8 mouse cellular contexts compared by ENCODE assay signal in genomic region chr19:24225305-24225696, GRCm38 (mm10). TPM values are rescaled to one million over a fixed set of nuclear protein-coding genes. Genes with fewer than 3 reads are reported as not detected.
DNase-seq lines count a peak whose midpoint lies in the region; ATAC-seq and TF ChIP-seq lines count a peak whose summit lies in the region.

No protein-coding gene starts in this region.

- peak overlapping the region; percentile 60 to 91 (median 74) for H3K4me3 ChIP-seq in CH12.LX (replicated peaks in 1 of 3; ENCODE audit: low read depth in 2 of 3, low read length in 2 of 3, poor library complexity in 1 of 3)
- H3K4me3 ChIP-seq in intestine, embryonic 16.5 days (ENCODE audit: low read length) = peak overlapping the region; percentile 72
- H3K4me3 ChIP-seq in liver, postnatal 0 days (ENCODE audit: low read depth, low read length) = peak overlapping the region; percentile 64

- H3K27me3 ChIP-seq in CH12.LX (replicated peaks) = no peaks in the 10 kb centered on the region
- H3K27me3 ChIP-seq in intestine, embryonic 16.5 days (replicated peaks; ENCODE audit: control insufficient read depth, insufficient read depth, low read length) = peaks cover 5% of the 10 kb centered on the region; the same call in 1 of the 2 replicates
- peaks cover 14% of the 10 kb centered on the region for H3K27me3 ChIP-seq in liver, postnatal 0 days (ENCODE audit: insufficient read depth, low read length)

- dilution Hi-C loops in CH12.LX (cut with MboI; ENCODE audit: extremely low pct_ligation_motif_present, extremely low pct_unique_long_range_greater_than_20kb, low sequenced_read_pairs) = no loop called here

- TF ChIP-seq CTCF in CH12.LX (conservative IDR thresholded peaks at IDR 0.05 in 1 of 2, IDR thresholded peaks at IDR 0.05 in 1 of 2; ENCODE audit: low read depth in 2 of 2, low read length in 2 of 2) = no peak
- TF ChIP-seq CTCF in liver, postnatal 0 days (IDR thresholded peaks at IDR 0.05; ENCODE audit: low read depth) = no peak

- H3K36me3 ChIP-seq in CH12.LX (replicated peaks in 1 of 2; ENCODE audit: control insufficient read depth in 1 of 2, insufficient read depth in 1 of 2, low read length in 1 of 2) = no peaks in the 10 kb centered on the region
- no peaks in the 10 kb centered on the region for H3K36me3 ChIP-seq in intestine, embryonic 16.5 days (ENCODE audit: control insufficient read depth, insufficient read depth, low read length)
- no peaks in the 10 kb centered on the region for H3K36me3 ChIP-seq in liver, postnatal 0 days (replicated peaks; ENCODE audit: insufficient read depth, low read length)

- H3K4me2 ChIP-seq in CH12.LX (ENCODE audit: insufficient read depth, low read depth, poor library complexity, severe bottlenecking) = peak overlapping the region; percentile 40
- peak overlapping the region; percentile 68 for H3K4me2 ChIP-seq in intestine, embryonic 16.5 days (ENCODE audit: low read depth, low read length)
- peak overlapping the region; percentile 74 for H3K4me2 ChIP-seq in liver, postnatal 0 days (ENCODE audit: low read depth, low read length)

- no peak for TF ChIP-seq EP300 in CH12.LX (IDR thresholded peaks at IDR 0.05; ENCODE audit: low read length)
- TF ChIP-seq EP300 in liver, postnatal 0 days (IDR thresholded peaks at IDR 0.05; ENCODE audit: low read depth) = 0 out of 2 replicates have a peak, but pooled peaks have one; percentile 5

- DNase-seq in CH12.LX (ENCODE audit: extremely low read depth) = peak; percentile 88
- DNase-seq in adrenal gland, postnatal 25 days = peak; percentile 50
- peak; percentile 36 for DNase-seq in liver, postnatal 0 days
- DNase-seq in layer of hippocampus, adult 9-10 months (ENCODE audit: low spot score) = no peak
- DNase-seq in right cerebral cortex, postnatal 25 days = no peak

- peak; percentile 60 for ATAC-seq in granulocyte monocyte progenitor cell, adult 5-6 weeks (replicated peaks; ENCODE audit: poor library complexity, severe bottlenecking)
- peak; percentile 89 for ATAC-seq in intestine, embryonic 16.5 days
- ATAC-seq in liver, postnatal 0 days = peak; percentile 70
- ATAC-seq in neutrophil, adult 5-6 weeks (ENCODE audit: extremely low read depth, insufficient number of reproducible peaks, low FRiP score, poor library complexity, severe bottlenecking) = 0 out of 2 replicates have a peak, but pooled peaks have one; percentile 19

- peak; percentile 62 for TF ChIP-seq POLR2A in CH12.LX (IDR thresholded peaks at IDR 0.05; ENCODE audit: low read depth, low read length)

- TF ChIP-seq RAD21 in CH12.LX (IDR thresholded peaks at IDR 0.05; ENCODE audit: low read depth, low read length) = no peak

- H3K4me1 ChIP-seq in CH12.LX (ENCODE audit: control insufficient read depth in 1 of 2, insufficient read depth in 2 of 2) = peaks cover 5 to 26% of the 10 kb centered on the region in 2 experiments
- H3K4me1 ChIP-seq in intestine, embryonic 16.5 days (ENCODE audit: control insufficient read depth, insufficient read depth, low read length) = no peaks in the 10 kb centered on the region
- H3K4me1 ChIP-seq in liver, postnatal 0 days (ENCODE audit: insufficient read depth) = peaks cover 3% of the 10 kb centered on the region; the same call in 1 of the 2 replicates

- H3K9ac ChIP-seq in CH12.LX (ENCODE audit: insufficient read depth, low read depth) = peak overlapping the region; percentile 64
- peak overlapping the region; percentile 53; the same call in 1 of the 2 replicates for H3K9ac ChIP-seq in intestine, embryonic 16.5 days (ENCODE audit: low read depth, low read length)
- peak overlapping the region; percentile 71; the same call in 1 of the 2 replicates for H3K9ac ChIP-seq in liver, postnatal 0 days (replicated peaks)

- H3K79me2 ChIP-seq in CH12.LX (replicated peaks; ENCODE audit: control insufficient read depth, extremely low read depth, insufficient read depth, poor library complexity, severe bottlenecking) = 0 out of 2 replicates have a peak, but pooled peaks cover 4% of the 10 kb centered on the region

- H3K9me3 ChIP-seq in CH12.LX (replicated peaks; ENCODE audit: low read length) = no peaks in the 10 kb centered on the region
- H3K9me3 ChIP-seq in intestine, embryonic 16.5 days (ENCODE audit: control insufficient read depth, low read length) = no peaks in the 10 kb centered on the region
- no peaks in the 10 kb centered on the region for H3K9me3 ChIP-seq in liver, postnatal 0 days (ENCODE audit: low read length)

- 2% methylated on average over 17 of the region's 17 CpGs for WGBS in intestine, embryonic 16.5 days
- 2% methylated on average over 17 of the region's 17 CpGs for WGBS in liver, postnatal 0 days (ENCODE audit: insufficient replicate concordance)

- H3K27ac ChIP-seq in CH12.LX (ENCODE audit: insufficient read depth, low read depth) = peak overlapping the region; percentile 70
- H3K27ac ChIP-seq in intestine, embryonic 16.5 days (ENCODE audit: low read length) = peak overlapping the region; percentile 99
- H3K27ac ChIP-seq in liver, postnatal 0 days (ENCODE audit: low read depth) = peak overlapping the region; percentile 93

- in situ Hi-C loops in CH12.LX (cut with MboI; ENCODE audit: low pct_ligation_motif_present, low pct_unique_long_range_greater_than_20kb, low sequenced_read_pairs) = no loop called here

TF ChIP-seq in CH12.LX, 34 proteins besides CTCF, POLR2A, EP300 and RAD21:
- TF ChIP-seq UBTF (IDR thresholded peaks at IDR 0.05; ENCODE audit: low read depth, low read length) (no peak), CHD2 (IDR thresholded peaks at IDR 0.05; ENCODE audit: low read length) (no peak; the same call in 1 of the 2 replicates), IRF4 (IDR thresholded peaks at IDR 0.05; ENCODE audit: low read depth, low read length) (peak; percentile 54; the same call in 1 of the 2 replicates), BHLHE40 (IDR thresholded peaks at IDR 0.05; ENCODE audit: low read depth, low read length) (peak; percentile 53; the same call in 1 of the 2 replicates), TCF12 (IDR thresholded peaks at IDR 0.05; ENCODE audit: low read depth, low read length) (peak; percentile 48; the same call in 1 of the 2 replicates), ELF1 (IDR thresholded peaks at IDR 0.05; ENCODE audit: low read depth, low read length) (peak; percentile 84), HCFC1 (IDR thresholded peaks at IDR 0.05; ENCODE audit: low read depth, low read length) (no peak)
TF ChIP-seq in CH12.LX: peak in this region for 4.

RNA-seq across cellular contexts. Expression of gene Tjp2, which starts 0.5 kb away (rescaled TPM):
- 13.7 and 14.4 TPM in 2 replicates for total RNA-seq in CH12.LX (2012; rRNA removed)
- total RNA-seq in CH12.LX (2014; rRNA removed) = 8.8 and 9.0 TPM in 2 replicates
- polyA plus RNA-seq in CH12.LX (2012; ENCODE audit: insufficient read length, low read depth) = 17.4 and 17.8 TPM in 2 replicates
- 7.2 and 8.9 TPM in 2 replicates for total RNA-seq in adrenal gland, postnatal 25 days (2021)
- 2.8 and 5.7 TPM in 2 replicates for total RNA-seq in granulocyte monocyte progenitor cell, adult 5-6 weeks (2014; fragmentation: Nextera tagmentation)
- total RNA-seq in granulocyte monocyte progenitor cell, adult 5-6 weeks (2017) = 3.0 and 4.7 TPM in 2 replicates
- 33.0 and 40.2 TPM in 2 replicates for polyA plus RNA-seq in intestine, embryonic 16.5 days (2015; fragmentation: Nextera tagmentation; extraction: Ambion mirVana)
- polyA plus RNA-seq in liver, postnatal 0 days (2015; fragmentation: Nextera tagmentation; extraction: Ambion mirVana) = 3.5 and 4.1 TPM in 2 replicates
- total RNA-seq in neutrophil, adult 5-6 weeks (2017) = 1.8 and 2.8 TPM in 2 replicates

RNA-seq across cellular contexts. Expression of gene Fxn, which starts 55.1 kb away (rescaled TPM):
- total RNA-seq in CH12.LX (2012; rRNA removed) = 25.8 and 25.9 TPM in 2 replicates
- total RNA-seq in CH12.LX (2014; rRNA removed) = 26.4 and 31.1 TPM in 2 replicates
- 34.6 and 39.2 TPM in 2 replicates for polyA plus RNA-seq in CH12.LX (2012; ENCODE audit: insufficient read length, low read depth)
- total RNA-seq in adrenal gland, postnatal 25 days (2021) = 17.8 and 18.5 TPM in 2 replicates
- 44.6 and 48.1 TPM in 2 replicates for total RNA-seq in granulocyte monocyte progenitor cell, adult 5-6 weeks (2014; fragmentation: Nextera tagmentation)
- 11.1 and 14.0 TPM in 2 replicates for total RNA-seq in granulocyte monocyte progenitor cell, adult 5-6 weeks (2017)
- 34.1 and 37.6 TPM in 2 replicates for polyA plus RNA-seq in intestine, embryonic 16.5 days (2015; fragmentation: Nextera tagmentation; extraction: Ambion mirVana)
- polyA plus RNA-seq in liver, postnatal 0 days (2015; fragmentation: Nextera tagmentation; extraction: Ambion mirVana) = 34.2 and 34.8 TPM in 2 replicates
- total RNA-seq in neutrophil, adult 5-6 weeks (2017) = 4.5 and 6.4 TPM in 2 replicates

Comparison
In these comparisons a context has a peak if more than half of its experiments do, and no peak if none do; other contexts are left out.
1. DNase-seq: peak in CH12.LX (single experiment), adrenal gland, postnatal 25 days (single experiment) and liver, postnatal 0 days (single experiment); none in layer of hippocampus, adult 9-10 months (single experiment) and right cerebral cortex, postnatal 25 days (single experiment).
2. ATAC-seq: peak in every context shown above with its lines; median percentile 89 in intestine, embryonic 16.5 days; 70 in liver, postnatal 0 days; 60 in granulocyte monocyte progenitor cell, adult 5-6 weeks; 19 in neutrophil, adult 5-6 weeks.
3. Peak in every context shown above with its lines, with median percentiles within 50 percentile points of each other: H3K27ac ChIP-seq, H3K4me2 ChIP-seq, H3K4me3 ChIP-seq and H3K9ac ChIP-seq.